Mouse (Mus musculus) kidney, adult 11 months (tissue): ENCODE results near the gene Ehbp1.

Experiments
- DNase-seq: peaks from one replicate; pipeline ENCODE4 v3.0.0; 2022

Gene Ehbp1

DNA sequence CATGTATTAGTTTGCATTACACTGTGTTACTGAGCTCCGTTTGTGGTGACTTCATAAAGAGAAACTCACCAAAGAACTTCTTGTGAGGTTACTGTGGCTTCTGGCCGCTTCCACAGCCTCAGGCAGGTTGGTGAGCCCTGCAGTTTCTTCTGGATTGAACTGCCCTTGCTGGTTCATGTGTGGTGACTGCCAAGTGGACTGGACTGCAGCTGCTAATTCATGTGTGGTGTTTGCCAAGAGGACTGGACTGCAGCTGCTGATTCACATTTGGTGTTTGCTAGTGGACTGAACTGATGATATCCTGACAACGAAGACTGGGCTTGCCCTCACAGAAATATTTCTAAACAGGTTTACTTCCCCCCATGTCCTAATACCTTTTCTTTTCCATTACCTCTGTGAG is 65.4 kb downstream of the Ehbp1 start:
- DNase-seq = no peak

DNA sequence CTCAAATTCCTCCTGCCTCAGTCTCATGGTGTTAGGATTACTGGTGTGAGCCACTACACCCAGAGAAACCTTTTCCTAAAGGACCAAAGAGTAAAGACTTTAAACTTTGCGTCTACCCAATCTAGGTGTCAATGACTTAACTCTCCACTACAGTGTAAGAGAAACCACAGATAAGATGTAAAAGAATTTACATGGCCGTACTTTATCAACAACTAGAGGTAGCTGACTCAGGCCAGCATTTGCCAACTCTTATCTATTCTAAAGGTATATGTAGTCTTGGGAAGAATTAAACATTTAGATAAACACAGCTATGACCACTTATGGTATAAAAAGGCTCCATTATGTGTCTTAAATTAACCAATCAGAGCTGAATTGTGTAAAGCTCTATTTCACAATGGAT is 67.9 kb downstream of the Ehbp1 start:
- DNase-seq = no peak

- no peak for DNase-seq
These were observed 68.7 kb downstream of the Ehbp1 start for GRCm38 (mm10) chr11:22273378-22273777.

DNA sequence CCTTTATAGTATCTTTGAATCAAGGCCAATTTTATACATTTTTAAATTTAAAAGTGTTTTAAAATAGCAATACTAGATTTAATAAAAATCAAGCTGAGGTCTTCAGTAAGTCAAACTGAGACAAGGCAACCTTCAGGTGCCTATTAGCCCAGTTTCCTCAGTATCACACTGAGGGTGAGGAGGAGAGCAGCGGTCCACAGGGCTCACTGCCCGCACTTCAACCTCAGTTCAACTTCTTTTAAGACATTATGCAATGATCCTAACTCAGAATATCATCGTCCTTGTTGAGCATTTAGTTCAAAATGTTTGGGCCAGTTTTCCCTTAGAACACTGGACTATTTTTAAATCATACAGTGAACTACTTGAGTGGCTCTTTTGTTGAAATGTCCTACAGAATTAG is 70.2 kb downstream of the Ehbp1 start:
- peak; percentile 21 for DNase-seq

DNA sequence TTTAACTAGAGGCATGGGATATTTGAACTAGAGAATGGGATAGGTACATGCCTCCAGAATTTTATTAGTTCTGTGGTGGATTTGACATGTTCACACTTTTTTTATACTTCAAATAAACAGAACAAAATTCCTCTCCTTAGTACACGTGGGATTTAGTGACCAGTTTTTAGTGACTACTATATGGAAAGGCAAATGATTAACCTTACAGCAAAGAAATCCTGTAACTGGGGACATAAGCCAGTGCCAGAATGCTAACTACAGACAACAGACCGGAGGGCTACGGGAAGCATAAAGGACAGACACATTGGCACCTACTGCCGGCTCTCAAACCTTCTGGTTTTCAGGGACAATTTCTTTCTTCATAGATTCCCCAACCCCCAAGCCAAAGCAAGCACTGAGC is 72.4 kb downstream of the Ehbp1 start:
- no peak for DNase-seq

GRCm38 (mm10) chr11:22269173-22269572 is 72.9 kb downstream of the Ehbp1 start:
- DNase-seq = no peak

GRCm38 (mm10) chr11:22267014-22267413 is 75.1 kb downstream of the Ehbp1 start:
- DNase-seq = no peak

- no peak for DNase-seq
These were observed 86.7 kb downstream of the Ehbp1 start for GRCm38 (mm10) chr11:22255418-22255817.

DNA sequence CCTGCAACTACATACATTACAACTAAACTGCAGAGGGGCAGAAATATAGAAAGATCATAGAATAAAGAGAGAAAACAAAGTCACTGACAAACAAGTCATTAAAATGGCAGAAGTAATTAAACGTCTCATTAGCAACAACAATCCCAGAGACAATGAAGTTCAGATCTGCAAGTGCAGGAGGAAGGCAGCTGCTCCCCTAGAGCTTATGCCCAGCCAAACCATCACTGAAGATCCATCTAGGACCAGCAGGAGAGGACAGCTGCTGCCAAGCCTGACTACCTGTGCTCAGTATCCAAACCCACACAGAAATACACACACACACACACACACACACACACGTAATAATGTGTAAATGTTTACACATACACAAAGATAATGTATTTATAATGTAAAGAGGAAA is 92.7 kb downstream of the Ehbp1 start:
- DNase-seq = no peak

- DNase-seq = no peak
These were observed 94.4 kb downstream of the Ehbp1 start for GRCm38 (mm10) chr11:22247736-22248135.

DNA sequence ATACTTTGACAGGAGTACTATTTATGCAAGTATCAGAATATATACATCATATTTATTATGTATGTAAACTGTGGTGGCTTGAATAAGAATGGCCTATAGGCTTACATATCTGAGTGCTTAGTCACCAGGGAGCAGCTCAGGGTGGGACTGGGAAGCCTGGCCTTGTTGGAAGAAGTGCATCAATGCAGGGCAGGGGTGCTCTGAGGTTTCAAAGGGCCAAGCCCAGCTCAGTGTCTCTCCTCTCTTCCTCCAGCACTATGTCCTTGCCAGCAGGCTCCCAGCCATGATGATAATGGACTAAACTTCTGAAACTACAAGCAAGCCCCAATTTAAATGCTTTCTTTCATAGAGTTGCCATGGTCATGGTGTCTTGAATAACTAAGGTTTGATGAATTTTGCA is 95.0 kb downstream of the Ehbp1 start:
- DNase-seq = no peak

DNA sequence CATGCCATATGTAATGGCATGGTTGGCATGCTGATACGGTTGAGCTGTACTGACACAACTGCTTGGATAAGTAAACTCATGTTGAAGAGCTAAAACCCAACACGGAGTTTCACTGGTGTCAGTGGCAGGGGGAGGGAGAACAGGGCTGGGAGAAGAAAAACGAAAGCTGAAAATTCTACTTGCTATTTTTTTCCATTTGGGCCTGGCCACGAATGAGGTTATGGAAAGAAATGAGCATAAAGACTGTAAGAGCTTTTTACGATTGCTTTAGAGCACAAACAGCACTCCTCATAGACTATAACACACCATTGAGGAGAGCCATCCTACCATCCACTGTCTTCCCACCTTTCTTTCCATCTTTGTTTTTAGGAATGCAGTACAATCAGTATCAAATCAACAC is 106.5 kb downstream of the Ehbp1 start:
- no peak for DNase-seq

DNA sequence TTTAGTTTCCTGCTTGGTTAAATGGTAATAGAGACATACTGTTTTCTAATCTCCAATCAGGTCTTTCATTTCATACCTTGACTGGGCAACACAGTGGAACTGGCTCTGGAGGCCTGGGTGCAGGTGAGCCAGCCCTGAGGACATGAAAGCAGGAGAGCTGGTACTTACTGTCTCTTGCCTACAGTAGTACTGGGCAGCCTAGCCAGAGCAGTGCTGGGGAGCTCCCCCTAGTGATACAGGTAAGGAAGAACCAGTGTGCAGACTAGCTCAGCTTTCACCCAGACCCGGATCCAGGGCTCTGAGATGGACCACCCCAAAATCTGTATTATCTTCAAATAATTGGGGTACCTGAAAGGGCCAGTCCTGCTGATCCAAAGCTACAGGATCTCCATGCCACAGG is 107.4 kb downstream of the Ehbp1 start:
- peak; percentile 15 for DNase-seq

DNA sequence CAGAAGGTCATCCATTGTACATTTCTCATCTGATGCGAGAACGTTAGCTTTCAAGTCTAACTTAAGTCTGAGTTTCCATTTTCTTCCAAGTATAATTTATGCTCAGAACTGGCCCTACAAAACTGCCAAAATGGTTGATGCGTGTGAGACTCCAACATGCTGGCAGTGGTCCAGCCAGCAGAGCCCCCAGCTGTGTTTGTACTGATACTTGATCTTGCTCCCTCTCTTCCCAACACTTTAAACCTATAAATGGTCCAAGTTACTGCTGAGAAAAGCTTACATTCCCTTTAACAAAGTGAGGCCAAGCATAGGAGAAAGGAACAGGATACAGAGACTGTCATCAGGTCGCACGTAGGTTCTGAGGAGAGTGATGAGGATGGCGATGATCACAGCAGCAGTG is 111.2 kb downstream of the Ehbp1 start:
- no peak for DNase-seq

- no peak for DNase-seq
These were observed 116.5 kb downstream of the Ehbp1 start for GRCm38 (mm10) chr11:22225619-22226018.

GRCm38 (mm10) chr11:22218222-22218621 is 123.9 kb downstream of the Ehbp1 start:
- no peak for DNase-seq

DNA sequence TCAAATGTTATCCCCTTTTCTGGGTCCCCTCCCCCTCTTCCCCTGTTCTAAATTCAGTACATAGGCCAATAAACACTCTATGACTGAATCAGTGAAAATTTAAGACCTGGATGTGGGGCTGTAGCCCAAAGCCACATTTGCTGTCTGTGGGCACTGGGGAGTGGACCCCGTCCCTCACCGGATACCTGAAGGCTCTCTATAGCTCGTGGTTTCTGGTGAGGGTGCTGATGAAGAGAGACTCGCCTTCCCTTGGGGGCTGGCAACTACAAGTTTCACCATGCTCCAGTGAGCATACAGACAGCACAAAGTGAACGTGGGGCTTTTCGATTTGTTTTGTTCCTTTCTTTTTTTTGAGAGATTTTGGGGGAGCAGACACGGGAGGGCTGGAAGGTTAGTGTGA is 125.2 kb downstream of the Ehbp1 start:
- no peak for DNase-seq

- no peak for DNase-seq
These were observed 135.5 kb downstream of the Ehbp1 start for GRCm38 (mm10) chr11:22206611-22207010.

DNA sequence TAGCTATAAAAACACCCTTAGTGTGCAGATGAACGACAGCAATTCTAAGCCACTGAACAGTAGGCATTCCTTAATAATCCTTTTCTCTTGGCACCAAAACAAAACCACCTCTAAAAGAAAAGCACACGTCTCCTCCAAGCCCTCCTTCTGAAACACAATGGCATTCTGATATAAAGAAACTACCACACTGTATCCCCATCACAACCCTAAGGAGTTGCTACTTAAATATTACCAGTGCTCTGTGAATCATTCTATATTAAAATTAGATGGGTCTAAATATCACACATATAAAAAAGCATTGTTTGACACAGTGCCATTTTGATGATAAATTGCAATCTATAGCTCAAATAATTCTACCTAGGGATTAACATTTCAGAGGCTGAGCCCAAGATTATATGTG is 135.9 kb downstream of the Ehbp1 start:
- no peak for DNase-seq

DNA sequence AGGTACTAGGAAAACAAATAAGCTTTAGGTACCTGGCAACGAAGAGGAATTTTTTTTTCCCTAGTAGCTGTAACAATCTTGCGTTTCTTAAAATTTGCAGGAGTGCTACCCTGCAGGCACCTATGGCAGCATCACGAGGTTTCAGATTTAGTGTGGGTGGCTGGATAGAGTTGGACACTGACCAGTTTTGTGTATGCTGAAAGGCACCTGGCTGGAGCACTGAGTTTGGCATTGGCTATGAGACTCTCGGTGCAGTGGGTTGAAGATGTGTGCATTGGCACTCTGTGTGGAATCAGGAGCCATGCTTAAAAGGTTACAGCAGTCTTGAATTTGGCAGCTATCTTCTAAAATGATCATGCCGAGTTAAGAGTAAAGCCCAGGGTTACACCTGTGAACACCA is 138.7 kb downstream of the Ehbp1 start:
- DNase-seq = no peak

DNA sequence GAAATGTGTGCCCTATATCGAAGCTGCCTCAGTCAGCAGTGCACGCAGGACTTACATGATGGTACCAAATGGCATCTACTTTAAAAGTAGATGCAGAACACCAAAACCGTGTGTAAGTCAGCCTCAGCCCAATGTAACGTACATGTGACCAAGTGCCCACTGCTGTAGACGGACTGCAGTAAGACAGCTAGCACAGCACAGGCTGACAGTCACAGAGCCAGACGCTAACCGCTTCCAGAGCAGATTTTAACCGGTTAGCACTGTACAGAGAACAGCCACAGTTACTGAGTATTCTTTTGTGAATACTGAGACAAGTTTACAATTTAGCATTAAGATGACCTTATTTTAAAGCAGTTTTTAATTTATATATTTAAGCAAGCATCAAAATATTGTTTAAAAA is 141.0 kb downstream of the Ehbp1 start:
- DNase-seq = no peak

DNA sequence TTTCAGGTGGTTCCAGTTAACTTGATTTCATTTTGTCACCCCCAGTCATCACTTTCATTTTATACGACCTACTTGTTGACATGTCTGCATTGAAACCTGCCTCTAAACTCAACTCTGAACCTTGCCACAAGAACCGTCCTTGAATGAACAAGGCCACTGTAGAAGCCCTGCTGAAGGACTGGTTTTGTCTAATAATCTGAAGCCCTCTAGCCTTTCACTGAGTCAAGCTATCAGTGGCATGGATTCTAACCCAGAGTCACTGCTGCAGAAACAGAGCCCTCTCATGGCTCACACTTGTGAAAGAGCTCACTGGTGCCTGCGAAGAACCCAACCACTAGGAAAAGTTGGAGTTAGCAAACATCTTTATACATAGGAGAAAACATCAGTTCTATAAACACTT is 142.2 kb downstream of the Ehbp1 start:
- DNase-seq = no peak

GRCm38 (mm10) chr11:22198406-22198805 is 143.7 kb downstream of the Ehbp1 start:
- no peak for DNase-seq

GRCm38 (mm10) chr11:22197935-22198334 is 144.2 kb downstream of the Ehbp1 start:
- DNase-seq = no peak

- DNase-seq = peak; percentile 38
These were observed 145.3 kb downstream of the Ehbp1 start for GRCm38 (mm10) chr11:22196776-22197175.

DNA sequence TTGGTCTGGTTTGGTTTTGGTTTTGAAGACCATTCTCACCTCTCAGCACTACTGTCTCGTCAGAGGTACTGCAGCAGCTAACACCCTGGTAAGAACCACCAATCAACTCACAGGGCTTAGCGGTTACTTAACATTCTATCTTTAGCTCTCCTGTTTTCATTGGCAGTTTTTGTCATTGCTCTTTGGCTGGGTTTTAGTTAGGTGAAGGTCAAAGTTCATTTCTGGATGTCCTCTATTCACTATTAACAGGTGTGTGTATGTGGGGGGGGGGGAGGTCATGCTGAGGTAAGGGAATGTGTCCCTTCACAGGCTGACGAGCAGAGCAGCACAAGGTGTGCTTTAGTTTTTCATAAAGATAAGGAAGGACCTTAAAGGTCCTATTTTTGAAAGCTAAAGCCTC is 147.5 kb downstream of the Ehbp1 start:
- DNase-seq = peak; percentile 55
